Mouse (Mus musculus): ENCODE results near the gene Gtf2ird2. TPM values are rescaled to one million over a fixed set of nuclear protein-coding genes. Genes with fewer than 3 reads are reported as not detected.

The Gtf2ird2 gene
- polyA plus RNA-seq, 1 experiment from 2014 or later, result 6.9 TPM

DNA sequence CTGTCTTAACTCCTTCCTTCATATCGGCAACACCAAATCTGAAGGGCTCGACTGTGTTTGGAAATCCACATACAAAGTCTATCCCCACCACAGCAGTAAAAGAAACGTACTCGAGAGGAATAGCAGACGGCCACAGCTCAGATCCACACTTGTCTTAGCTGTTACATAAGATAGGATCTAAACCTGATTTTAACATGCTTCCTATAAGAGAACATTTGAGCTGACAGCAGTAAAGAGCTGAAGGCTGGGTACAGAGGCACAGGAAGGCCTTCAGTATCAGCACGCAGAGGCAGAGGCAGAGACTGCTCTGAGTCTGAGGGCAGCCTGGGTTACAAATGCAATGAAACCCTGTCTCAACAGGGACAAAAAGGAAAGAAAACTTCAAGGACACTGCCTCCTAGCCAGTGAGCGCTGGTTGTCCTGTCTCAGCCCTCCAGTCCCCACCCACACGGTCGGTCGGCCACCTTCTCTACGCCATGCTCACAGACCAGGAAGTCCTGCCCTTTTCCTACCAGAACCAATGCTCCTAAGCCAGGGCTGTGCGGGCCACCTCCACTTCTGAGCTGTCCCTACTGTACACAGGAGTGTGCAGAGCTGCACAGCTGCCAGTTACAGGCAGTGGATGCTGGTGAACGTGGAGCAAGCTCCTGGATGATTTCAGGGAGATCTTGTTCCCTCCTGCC, 73.7 kb downstream of the Gtf2ird2 start:
- Histone ChIP-seq H3K36me3 (ENCODE audit: control insufficient read depth, insufficient read depth, low read length) (peaks cover 46% of the 10 kb centered on the region), H3K4me3 (ENCODE audit: low read depth, low read length) (no peak overlapping the region), H3K4me2 (ENCODE audit: low read depth) (no peak overlapping the region), H3K27ac (ENCODE audit: low read depth, low read length) (no peak overlapping the region), H3K9ac (ENCODE audit: low read length) (no peak overlapping the region), H3K27me3 (ENCODE audit: control insufficient read depth, insufficient read depth, low read length) (no peaks in the 10 kb centered on the region), H3K9me3 (ENCODE audit: control insufficient read depth, low read length) (no peaks in the 10 kb centered on the region), H3K4me1 (ENCODE audit: control insufficient read depth, insufficient read depth, low read length) (no peaks in the 10 kb centered on the region)
- DNase-seq (ENCODE audit: low spot score) (no peak), ATAC-seq (ENCODE audit: insufficient read depth, low FRiP score, low TSS enrichment) (no peak)
- WGBS, result 91% methylated on average over 13 of the region's 13 CpGs

DNA sequence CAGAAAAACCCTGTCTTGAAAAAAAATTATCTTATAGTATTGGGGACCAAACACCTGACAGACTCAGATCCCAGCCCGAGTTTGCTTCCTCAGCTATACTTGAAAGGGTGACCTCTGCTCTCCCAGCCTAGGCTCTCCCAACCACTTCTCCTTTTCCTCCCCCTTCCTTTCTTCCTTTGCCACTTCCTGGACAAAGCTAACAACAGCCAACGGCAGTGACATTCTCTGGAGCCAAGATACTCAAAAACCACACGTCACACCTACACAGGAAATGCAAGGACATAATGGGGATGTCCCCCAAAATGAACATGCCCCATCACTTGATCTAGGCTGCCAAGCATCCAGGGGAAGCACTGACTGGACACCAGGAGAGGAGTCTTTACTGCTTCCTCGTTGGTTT, 74.6 kb downstream of the Gtf2ird2 start:
- Histone ChIP-seq H3K9ac (ENCODE audit: low read length) (no peak overlapping the region), H3K4me3 (ENCODE audit: low read depth, low read length) (no peak overlapping the region), H3K4me1 (ENCODE audit: control insufficient read depth, insufficient read depth, low read length) (no peaks in the 10 kb centered on the region), H3K36me3 (ENCODE audit: control insufficient read depth, insufficient read depth, low read length) (peaks cover 51% of the 10 kb centered on the region), H3K27me3 (ENCODE audit: control insufficient read depth, insufficient read depth, low read length) (no peaks in the 10 kb centered on the region), H3K9me3 (ENCODE audit: control insufficient read depth, low read length) (no peaks in the 10 kb centered on the region), H3K27ac (ENCODE audit: low read depth, low read length) (no peak overlapping the region), H3K4me2 (ENCODE audit: low read depth) (no peak overlapping the region)
- 81% methylated on average over 4 of the region's 4 CpGs for WGBS
- DNase-seq (ENCODE audit: low spot score) (no peak), ATAC-seq (ENCODE audit: insufficient read depth, low FRiP score, low TSS enrichment) (no peak)

DNA sequence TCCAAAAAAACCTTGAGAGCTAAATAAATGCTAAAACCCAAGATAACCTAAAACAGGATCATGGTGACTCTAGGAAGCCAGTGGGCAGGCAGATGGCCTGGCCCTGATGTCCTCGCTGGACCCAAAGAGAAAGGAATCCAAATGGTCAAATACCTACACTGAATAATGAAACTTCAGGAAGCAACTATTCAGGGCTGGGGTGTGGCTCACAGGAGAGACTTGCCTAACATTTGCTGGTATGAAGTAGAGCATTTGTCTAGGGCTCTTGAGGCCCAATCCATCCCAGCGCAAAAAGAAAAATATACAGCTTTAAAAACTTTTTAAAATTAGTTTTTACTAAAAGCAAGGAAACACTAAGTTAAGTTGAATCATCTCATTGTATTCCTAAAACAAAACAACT, 75.1 kb downstream of the Gtf2ird2 start:
- H3K9ac ChIP-seq (ENCODE audit: low read length), result no peak overlapping the region
- ATAC-seq (ENCODE audit: insufficient read depth, low FRiP score, low TSS enrichment) (no peak), DNase-seq (ENCODE audit: low spot score) (no peak)
- H3K4me3 ChIP-seq (ENCODE audit: low read depth, low read length), result no peak overlapping the region
- no peak overlapping the region for H3K27ac ChIP-seq (ENCODE audit: low read depth, low read length)
- H3K27me3 ChIP-seq (ENCODE audit: control insufficient read depth, insufficient read depth, low read length), result no peaks in the 10 kb centered on the region
- no peaks in the 10 kb centered on the region for H3K9me3 ChIP-seq (ENCODE audit: control insufficient read depth, low read length)
- H3K4me1 ChIP-seq (ENCODE audit: control insufficient read depth, insufficient read depth, low read length), result no peaks in the 10 kb centered on the region
- peaks cover 56% of the 10 kb centered on the region for H3K36me3 ChIP-seq (ENCODE audit: control insufficient read depth, insufficient read depth, low read length)
- 93% methylated on average over 2 of the region's 2 CpGs for WGBS
- H3K4me2 ChIP-seq (ENCODE audit: low read depth), result no peak overlapping the region

DNA sequence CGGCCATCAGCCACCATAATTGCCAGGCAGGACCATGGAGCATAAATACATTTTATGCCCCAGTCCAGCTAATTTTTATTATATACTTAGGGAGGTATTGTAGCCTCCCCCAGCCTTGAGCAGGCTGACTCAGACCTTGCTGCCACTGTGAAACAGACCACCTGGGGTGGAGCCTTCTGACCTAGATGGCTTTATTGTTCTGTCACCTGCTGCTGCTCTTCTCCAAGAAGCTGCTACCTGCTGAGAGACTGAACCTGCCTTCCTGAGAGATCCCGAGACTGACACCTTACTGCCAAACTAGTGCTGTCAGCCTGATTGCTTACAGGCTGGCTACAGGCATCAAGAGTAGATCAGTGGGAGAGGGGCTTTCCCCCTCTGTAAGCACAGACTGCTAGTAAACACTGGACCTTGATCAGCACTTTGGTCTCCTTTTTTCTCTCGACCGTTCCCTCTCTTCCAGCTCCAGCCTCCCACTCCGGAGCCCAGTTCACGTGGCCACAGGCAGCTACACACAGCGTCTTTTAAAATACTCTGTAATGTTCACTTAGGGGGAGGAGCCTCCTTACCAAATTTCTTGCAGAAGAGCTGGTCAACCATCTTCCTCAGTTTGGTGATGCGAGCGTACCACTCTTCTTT, 76.3 kb downstream of the Gtf2ird2 start:
- Histone ChIP-seq H3K9ac (ENCODE audit: low read length) (no peak overlapping the region), H3K4me3 (ENCODE audit: low read depth, low read length) (no peak overlapping the region), H3K4me2 (ENCODE audit: low read depth) (no peak overlapping the region), H3K27me3 (ENCODE audit: control insufficient read depth, insufficient read depth, low read length) (no peaks in the 10 kb centered on the region), H3K9me3 (ENCODE audit: control insufficient read depth, low read length) (no peaks in the 10 kb centered on the region), H3K36me3 (ENCODE audit: control insufficient read depth, insufficient read depth, low read length) (peaks cover 60% of the 10 kb centered on the region), H3K4me1 (ENCODE audit: control insufficient read depth, insufficient read depth, low read length) (no peaks in the 10 kb centered on the region), H3K27ac (ENCODE audit: low read depth, low read length) (no peak overlapping the region)
- 88% methylated on average over 9 of the region's 9 CpGs for WGBS
- no peak for ATAC-seq (ENCODE audit: insufficient read depth, low FRiP score, low TSS enrichment)
- no peak for DNase-seq (ENCODE audit: low spot score)

DNA sequence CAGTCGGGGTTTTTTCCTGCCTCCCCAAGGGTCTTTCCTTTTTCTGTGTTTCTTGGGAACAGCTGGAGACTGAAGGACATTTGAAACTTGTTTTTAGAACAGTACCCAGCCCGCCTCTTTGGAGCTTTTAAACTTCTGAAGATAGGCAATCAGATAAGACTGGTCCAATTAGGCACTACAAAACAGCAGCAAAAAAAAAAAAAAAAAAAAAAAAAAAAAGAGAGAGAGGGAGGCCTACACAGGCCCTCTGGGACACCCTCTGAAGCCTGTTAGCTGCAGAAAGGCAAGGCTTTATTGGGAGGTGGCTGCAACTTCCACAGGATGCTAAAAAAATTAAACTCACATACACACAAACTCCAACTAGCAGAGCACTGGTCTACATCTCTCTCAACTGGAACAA, 82.1 kb downstream of the Gtf2ird2 start:
- H3K9me3 ChIP-seq (ENCODE audit: control insufficient read depth, low read length), result no peaks in the 10 kb centered on the region
- WGBS, result 85% methylated on average over 2 of the region's 2 CpGs
- no peak overlapping the region for H3K27ac ChIP-seq (ENCODE audit: low read depth, low read length)
- H3K4me3 ChIP-seq (ENCODE audit: low read depth, low read length), result no peak overlapping the region
- no peaks in the 10 kb centered on the region for H3K27me3 ChIP-seq (ENCODE audit: control insufficient read depth, insufficient read depth, low read length)
- H3K4me1 ChIP-seq (ENCODE audit: control insufficient read depth, insufficient read depth, low read length), result no peaks in the 10 kb centered on the region
- DNase-seq (ENCODE audit: low spot score) (no peak), ATAC-seq (ENCODE audit: insufficient read depth, low FRiP score, low TSS enrichment) (no peak)
- no peak overlapping the region for H3K4me2 ChIP-seq (ENCODE audit: low read depth)
- no peak overlapping the region for H3K9ac ChIP-seq (ENCODE audit: low read length)
- H3K36me3 ChIP-seq (ENCODE audit: control insufficient read depth, insufficient read depth, low read length), result peaks cover 56% of the 10 kb centered on the region

DNA sequence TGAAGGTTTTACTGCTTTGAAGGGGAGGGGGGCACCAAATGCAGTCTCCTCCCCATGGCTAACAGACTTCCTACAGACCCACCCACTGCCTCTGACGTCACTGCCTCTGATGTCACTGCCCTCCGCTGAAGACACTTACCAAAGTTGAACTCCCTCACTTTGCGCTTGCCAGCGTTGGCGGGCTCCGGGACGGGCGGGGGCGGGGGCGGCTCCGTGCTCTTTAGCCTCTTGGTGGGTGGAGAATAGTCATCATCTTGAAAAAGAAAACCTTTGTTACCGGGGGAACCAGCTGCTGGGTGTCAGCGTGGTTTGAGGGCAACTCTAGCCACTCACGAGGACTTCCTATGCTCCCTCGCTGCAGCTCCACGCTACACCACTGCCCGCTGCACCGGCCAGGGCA, 82.6 kb downstream of the Gtf2ird2 start:
- WGBS, result 89% methylated on average over 18 of the region's 18 CpGs
- H3K4me1 ChIP-seq (ENCODE audit: control insufficient read depth, insufficient read depth, low read length), result no peaks in the 10 kb centered on the region
- H3K36me3 ChIP-seq (ENCODE audit: control insufficient read depth, insufficient read depth, low read length), result peaks cover 54% of the 10 kb centered on the region

DNA sequence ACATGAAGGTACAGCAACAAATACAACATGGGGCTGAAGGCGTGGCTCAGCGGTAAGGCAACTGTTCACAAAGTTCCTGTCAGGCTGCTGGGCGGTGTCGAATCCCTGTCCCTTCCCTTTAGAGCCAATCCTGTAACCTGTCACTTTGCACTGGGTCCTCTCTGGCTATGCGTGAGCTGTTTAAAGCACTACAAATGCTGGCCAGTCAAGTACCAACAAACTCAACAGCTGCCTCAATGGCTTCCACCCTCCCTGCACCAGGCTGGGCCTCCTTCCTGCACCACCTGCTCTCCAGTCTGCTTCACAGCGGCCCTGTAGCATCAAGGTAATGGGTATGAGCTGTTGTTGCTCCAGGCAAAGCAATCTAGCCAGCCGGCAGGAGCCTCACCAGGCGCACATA, 84.9 kb downstream of the Gtf2ird2 start:
- no peaks in the 10 kb centered on the region for H3K4me1 ChIP-seq (ENCODE audit: control insufficient read depth, insufficient read depth, low read length)
- H3K27ac ChIP-seq (ENCODE audit: low read depth, low read length), result no peak overlapping the region
- no peaks in the 10 kb centered on the region for H3K9me3 ChIP-seq (ENCODE audit: control insufficient read depth, low read length)
- H3K4me2 ChIP-seq (ENCODE audit: low read depth), result no peak overlapping the region
- no peak for DNase-seq (ENCODE audit: low spot score)
- peaks cover 50% of the 10 kb centered on the region for H3K36me3 ChIP-seq (ENCODE audit: control insufficient read depth, insufficient read depth, low read length)
- H3K27me3 ChIP-seq (ENCODE audit: control insufficient read depth, insufficient read depth, low read length), result no peaks in the 10 kb centered on the region
- WGBS, result 97% methylated on average over 8 of the region's 8 CpGs
- H3K9ac ChIP-seq (ENCODE audit: low read length), result no peak overlapping the region
- H3K4me3 ChIP-seq (ENCODE audit: low read depth, low read length), result no peak overlapping the region
- ATAC-seq (ENCODE audit: insufficient read depth, low FRiP score, low TSS enrichment), result no peak

More for the DNA sequence above, 82.6 kb downstream of the Gtf2ird2 start:
- H3K9ac ChIP-seq (ENCODE audit: low read length), result no peak overlapping the region
- ATAC-seq (ENCODE audit: insufficient read depth, low FRiP score, low TSS enrichment) (no peak), DNase-seq (ENCODE audit: low spot score) (peak; percentile 25)
- no peaks in the 10 kb centered on the region for H3K9me3 ChIP-seq (ENCODE audit: control insufficient read depth, low read length)
- H3K4me2 ChIP-seq (ENCODE audit: low read depth), result no peak overlapping the region
- H3K4me3 ChIP-seq (ENCODE audit: low read depth, low read length), result no peak overlapping the region
- H3K27ac ChIP-seq (ENCODE audit: low read depth, low read length), result no peak overlapping the region
- H3K27me3 ChIP-seq (ENCODE audit: control insufficient read depth, insufficient read depth, low read length), result no peaks in the 10 kb centered on the region

DNA sequence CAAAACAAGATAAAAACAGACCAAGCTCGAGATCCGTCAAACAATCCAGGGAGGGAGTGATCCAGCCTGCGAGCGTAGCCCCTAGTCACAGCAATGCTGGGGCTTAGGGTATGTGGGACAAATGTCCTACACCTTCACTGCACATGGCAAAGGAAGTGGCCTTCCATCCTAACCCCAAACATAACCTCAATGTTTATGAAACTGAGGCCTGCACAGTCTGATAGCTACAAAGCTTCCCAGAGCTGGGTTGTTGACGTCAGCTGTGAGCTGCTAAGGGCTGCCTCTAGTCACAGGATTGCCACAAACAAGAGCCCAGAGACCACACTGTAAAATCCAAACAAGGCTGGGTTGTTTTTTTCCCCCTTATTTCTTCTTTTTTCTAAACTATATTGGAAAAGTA, 85.9 kb downstream of the Gtf2ird2 start:
- H3K9ac ChIP-seq (ENCODE audit: low read length), result no peak overlapping the region
- 88% methylated on average over 5 of the region's 5 CpGs for WGBS
- ATAC-seq (ENCODE audit: insufficient read depth, low FRiP score, low TSS enrichment) (no peak), DNase-seq (ENCODE audit: low spot score) (no peak)
- H3K27ac ChIP-seq (ENCODE audit: low read depth, low read length), result no peak overlapping the region
- no peaks in the 10 kb centered on the region for H3K9me3 ChIP-seq (ENCODE audit: control insufficient read depth, low read length)
- H3K4me2 ChIP-seq (ENCODE audit: low read depth), result no peak overlapping the region
- no peaks in the 10 kb centered on the region for H3K4me1 ChIP-seq (ENCODE audit: control insufficient read depth, insufficient read depth, low read length)
- H3K36me3 ChIP-seq (ENCODE audit: control insufficient read depth, insufficient read depth, low read length), result peaks cover 47% of the 10 kb centered on the region
- no peaks in the 10 kb centered on the region for H3K27me3 ChIP-seq (ENCODE audit: control insufficient read depth, insufficient read depth, low read length)
- H3K4me3 ChIP-seq (ENCODE audit: low read depth, low read length), result no peak overlapping the region

DNA sequence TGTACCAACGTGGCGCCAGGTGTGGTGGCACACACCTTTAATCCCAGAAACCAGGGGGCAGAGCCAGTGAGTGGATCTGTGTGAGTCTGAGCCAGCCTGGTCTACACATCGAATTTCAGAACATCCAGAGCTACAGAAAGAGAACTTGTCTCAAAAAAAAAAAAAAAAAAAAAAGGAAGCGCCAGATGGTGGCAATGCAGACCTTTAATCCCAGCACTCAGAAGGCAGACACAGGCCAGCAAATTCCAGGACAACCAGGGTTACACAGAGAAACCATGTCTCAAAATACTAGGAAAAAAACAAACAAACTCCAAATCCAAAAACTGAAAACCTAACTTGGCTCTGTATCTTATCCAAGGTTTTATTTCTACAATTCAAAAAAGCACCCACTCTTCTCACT, 86.7 kb downstream of the Gtf2ird2 start:
- no peak overlapping the region for H3K4me2 ChIP-seq (ENCODE audit: low read depth)
- no peaks in the 10 kb centered on the region for H3K4me1 ChIP-seq (ENCODE audit: control insufficient read depth, insufficient read depth, low read length)
- H3K9ac ChIP-seq (ENCODE audit: low read length), result no peak overlapping the region
- H3K36me3 ChIP-seq (ENCODE audit: control insufficient read depth, insufficient read depth, low read length), result peaks cover 44% of the 10 kb centered on the region
- H3K27me3 ChIP-seq (ENCODE audit: control insufficient read depth, insufficient read depth, low read length), result no peaks in the 10 kb centered on the region
- DNase-seq (ENCODE audit: low spot score) (no peak), ATAC-seq (ENCODE audit: insufficient read depth, low FRiP score, low TSS enrichment) (no peak)
- H3K4me3 ChIP-seq (ENCODE audit: low read depth, low read length), result no peak overlapping the region
- 93% methylated on average over 4 of the region's 4 CpGs for WGBS
- no peak overlapping the region for H3K27ac ChIP-seq (ENCODE audit: low read depth, low read length)
- no peaks in the 10 kb centered on the region for H3K9me3 ChIP-seq (ENCODE audit: control insufficient read depth, low read length)

All from neural tube, embryonic 11.5 days (tissue).